Mouse (Mus musculus) spleen, adult 2 months (tissue): ENCODE measurements around the gene Ascl2.

Source experiments
- CTCF ChIP-seq: fragments of 200-500 bp; IDR thresholded peaks from 2 replicates; pipeline ENCODE4 v1.5.1; 2011; ENCODE audit warnings: mild to moderate bottlenecking, inconsistent platforms; ENCODE audit not compliant: insufficient read depth, insufficient read length, insufficient replicate concordance; ENCODE audit errors: extremely low read depth
- POLR2A ChIP-seq: fragments of 200-500 bp; IDR thresholded peaks from 2 replicates; pipeline ENCODE4 v1.6.1; 2011; ENCODE audit warnings: low read depth, low read length, inconsistent platforms

DNA sequence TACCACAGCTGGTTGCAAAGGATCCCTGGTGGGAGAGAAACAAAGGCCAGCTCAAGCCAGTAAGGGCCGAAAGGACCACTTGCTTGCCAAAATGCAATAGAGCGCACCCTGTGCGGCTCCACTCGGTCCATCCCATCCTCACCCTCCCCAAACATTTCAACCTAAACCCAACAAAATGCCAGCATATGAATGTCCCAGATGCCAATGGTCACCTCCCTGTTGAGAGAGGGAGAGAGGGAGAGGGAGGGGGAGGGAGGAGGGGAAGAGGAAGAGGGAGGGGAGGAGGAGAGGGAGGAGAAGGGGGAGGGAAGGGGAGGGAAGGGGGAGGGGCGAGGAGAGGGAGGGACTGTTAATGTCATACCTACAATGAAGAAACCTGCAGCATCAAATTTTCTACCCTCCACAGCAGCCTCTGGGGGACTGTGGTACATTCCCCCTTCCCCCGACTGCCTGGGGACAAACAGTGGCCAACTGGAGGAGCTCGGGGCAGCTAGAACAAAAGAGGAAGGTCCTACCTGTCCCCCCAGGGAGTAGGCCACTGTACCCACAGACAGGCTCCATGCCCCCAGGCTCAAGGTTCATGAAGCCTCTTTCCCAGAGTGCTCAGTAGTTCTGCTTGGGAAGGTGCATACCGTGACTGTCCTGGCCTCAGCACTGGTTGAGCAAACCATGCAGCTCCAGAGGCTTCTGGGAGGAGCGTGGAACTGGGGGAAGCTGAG lies 47.5 kb upstream of the Ascl2 start:
- TF ChIP-seq POLR2A, result no peak
- TF ChIP-seq CTCF, result no peak
